Mouse (Mus musculus): ENCODE results near the gene Pbdc1.
"Not testable (repeated sequence)": the region's sequence is repeated elsewhere in the genome, so short reads cannot be mapped to it uniquely, and the experiment has no call there.

The Pbdc1 gene

GRCm38 (mm10) chrX:105079615-105080092 is at the start of gene Pbdc1:
Pbdc1 (plus strand) TSS chrX:105079756.
- in situ Hi-C loops (cut with MboI; ENCODE audit: low pct_unique_long_range_greater_than_20kb in 1 of 2, low sequenced_read_pairs in 2 of 2, unreplicated experiment in 1 of 2): loop anchor here in 1 of 2 experiments (25.0 kb wide), 1 partner anchor 933 kb away; the partner anchor contains the start of genes Cox7b and Magt1

- in situ Hi-C loops (cut with MboI; ENCODE audit: low pct_unique_long_range_greater_than_20kb in 1 of 2, low sequenced_read_pairs in 2 of 2, unreplicated experiment in 1 of 2): no loop called here
Observed at GRCm38 (mm10) chrX:105037666-105038065, 41.9 kb upstream of the Pbdc1 start.

GRCm38 (mm10) chrX:105064294-105064693 is 15.3 kb upstream of the Pbdc1 start:
- in situ Hi-C loops (cut with MboI; ENCODE audit: low pct_unique_long_range_greater_than_20kb in 1 of 2, low sequenced_read_pairs in 2 of 2, unreplicated experiment in 1 of 2): no loop called here

GRCm38 (mm10) chrX:105064801-105065200 is 14.8 kb upstream of the Pbdc1 start:
- in situ Hi-C loops (cut with MboI; ENCODE audit: low pct_unique_long_range_greater_than_20kb in 1 of 2, low sequenced_read_pairs in 2 of 2, unreplicated experiment in 1 of 2): no loop called here

GRCm38 (mm10) chrX:105069671-105070503 is 9.7 kb upstream of the Pbdc1 start:
- in situ Hi-C loops (cut with MboI; ENCODE audit: low pct_unique_long_range_greater_than_20kb in 1 of 2, low sequenced_read_pairs in 2 of 2, unreplicated experiment in 1 of 2): no loop called here

GRCm38 (mm10) chrX:105079151-105079550 is 405 bp upstream of the Pbdc1 start:
- in situ Hi-C loops (cut with MboI; ENCODE audit: low pct_unique_long_range_greater_than_20kb in 1 of 2, low sequenced_read_pairs in 2 of 2, unreplicated experiment in 1 of 2): loop anchor here in 1 of 2 experiments (25.0 kb wide), 1 partner anchor 933 kb away; the partner anchor contains the start of genes Cox7b and Magt1

GRCm38 (mm10) chrX:105080096-105080495 is 540 bp downstream of the Pbdc1 start:
- in situ Hi-C loops (cut with MboI; ENCODE audit: low pct_unique_long_range_greater_than_20kb in 1 of 2, low sequenced_read_pairs in 2 of 2, unreplicated experiment in 1 of 2): loop anchor here in 1 of 2 experiments (25.0 kb wide), 1 partner anchor 932 kb away; the partner anchor contains the start of genes Cox7b and Magt1

- in situ Hi-C loops (cut with MboI; ENCODE audit: low pct_unique_long_range_greater_than_20kb in 1 of 2, low sequenced_read_pairs in 2 of 2, unreplicated experiment in 1 of 2): loop anchor here in 1 of 2 experiments (25.0 kb wide), 1 partner anchor 929 kb away; the partner anchor contains the start of genes Cox7b and Magt1
Observed at GRCm38 (mm10) chrX:105083013-105083412, 3.5 kb downstream of the Pbdc1 start.

GRCm38 (mm10) chrX:105104175-105104574 is 24.6 kb downstream of the Pbdc1 start:
- in situ Hi-C loops (cut with MboI; ENCODE audit: low pct_unique_long_range_greater_than_20kb in 1 of 2, low sequenced_read_pairs in 2 of 2, unreplicated experiment in 1 of 2): loop anchor here in 1 of 2 experiments (25.0 kb wide), 2 partner anchors 683 to 1058 kb away; no protein-coding TSS in a partner anchor

GRCm38 (mm10) chrX:105114994-105115393 is 35.4 kb downstream of the Pbdc1 start:
- in situ Hi-C loops (cut with MboI; ENCODE audit: low pct_unique_long_range_greater_than_20kb in 1 of 2, low sequenced_read_pairs in 2 of 2, unreplicated experiment in 1 of 2): loop anchor here in 1 of 2 experiments (25.0 kb wide), 2 partner anchors 672 to 1047 kb away; no protein-coding TSS in a partner anchor

- in situ Hi-C loops (cut with MboI; ENCODE audit: low pct_unique_long_range_greater_than_20kb in 1 of 2, low sequenced_read_pairs in 2 of 2, unreplicated experiment in 1 of 2): loop anchor here in 1 of 2 experiments (25.0 kb wide), 2 partner anchors 667 to 1042 kb away; no protein-coding TSS in a partner anchor
Observed at GRCm38 (mm10) chrX:105120275-105121226, 41.0 kb downstream of the Pbdc1 start, which contains the start of gene Magee1. Magee1 (plus strand) TSS chrX:105120378.

- in situ Hi-C loops (cut with MboI; ENCODE audit: low pct_unique_long_range_greater_than_20kb in 1 of 2, low sequenced_read_pairs in 2 of 2, unreplicated experiment in 1 of 2): loop anchor here in 1 of 2 experiments (25.0 kb wide), 2 partner anchors 666 to 1041 kb away; no protein-coding TSS in a partner anchor
Observed at GRCm38 (mm10) chrX:105121227-105121865, 41.8 kb downstream of the Pbdc1 start.

- in situ Hi-C loops (cut with MboI; ENCODE audit: low pct_unique_long_range_greater_than_20kb in 1 of 2, low sequenced_read_pairs in 2 of 2, unreplicated experiment in 1 of 2): loop anchor here in 1 of 2 experiments (25.0 kb wide), 2 partner anchors 662 to 1037 kb away; no protein-coding TSS in a partner anchor
Observed at GRCm38 (mm10) chrX:105124903-105125302, 45.3 kb downstream of the Pbdc1 start.

- in situ Hi-C loops (cut with MboI; ENCODE audit: low pct_unique_long_range_greater_than_20kb in 1 of 2, low sequenced_read_pairs in 2 of 2, unreplicated experiment in 1 of 2): no loop called here
Observed at GRCm38 (mm10) chrX:105151872-105152461, 72.4 kb downstream of the Pbdc1 start.

- in situ Hi-C loops (cut with MboI; ENCODE audit: low pct_unique_long_range_greater_than_20kb in 1 of 2, low sequenced_read_pairs in 2 of 2, unreplicated experiment in 1 of 2): not testable (repeated sequence)
Observed at GRCm38 (mm10) chrX:105165007-105165406, 85.5 kb downstream of the Pbdc1 start.

All from mouse embryonic stem cell (cell line).